Mouse (Mus musculus) embryonic fibroblast, embryonic 13.5 days (primary cell): Measurements from ENCODE around the gene Pomt1. TPM values are rescaled to one million over a fixed set of nuclear protein-coding genes. Genes with fewer than 3 reads are reported as not detected.
A peak's percentile ranks its signal among the peaks of the same experiment; 100 is the strongest.

Experiments
- H3K27ac ChIP-seq: 2 replicates; pipeline ENCODE4 v1.5.1; 2012; ENCODE audit warnings: low read length, control low read depth, inconsistent platforms; ENCODE audit not compliant: insufficient read depth
- H3K4me1 ChIP-seq: 2 replicates; pipeline ENCODE4 v1.6.1; 2011; ENCODE audit warnings: low read length; ENCODE audit not compliant: control insufficient read depth, insufficient read depth
- H3K4me3 ChIP-seq: 2 replicates; pipeline ENCODE4 v1.5.1; 2011; ENCODE audit warnings: mild to moderate bottlenecking, control low read depth, low read length; ENCODE audit not compliant: insufficient read depth
- CTCF ChIP-seq: IDR thresholded peaks from 2 replicates; pipeline ENCODE4 v1.5.1; 2011; ENCODE audit warnings: mild to moderate bottlenecking, control low read depth, low read length, moderate library complexity, borderline replicate concordance; ENCODE audit not compliant: insufficient read depth
- POLR2A ChIP-seq: IDR thresholded peaks from 2 replicates; pipeline ENCODE4 v1.6.1; 2011; ENCODE audit warnings: low read depth, mild to moderate bottlenecking, control low read depth, low read length, moderate library complexity
- polyA plus RNA-seq: library from polyadenylated mRNA; stranded (reverse); fragments of >200 nt; gene quantifications from 2 replicates; pipeline ENCODE4 v1.2.4, GENCODE M21; 2011; ENCODE audit warnings: low read depth; ENCODE audit not compliant: missing spikeins, insufficient read length

Gene Pomt1
- polyA plus RNA-seq, 1 experiment, result 22.8 TPM

DNA sequence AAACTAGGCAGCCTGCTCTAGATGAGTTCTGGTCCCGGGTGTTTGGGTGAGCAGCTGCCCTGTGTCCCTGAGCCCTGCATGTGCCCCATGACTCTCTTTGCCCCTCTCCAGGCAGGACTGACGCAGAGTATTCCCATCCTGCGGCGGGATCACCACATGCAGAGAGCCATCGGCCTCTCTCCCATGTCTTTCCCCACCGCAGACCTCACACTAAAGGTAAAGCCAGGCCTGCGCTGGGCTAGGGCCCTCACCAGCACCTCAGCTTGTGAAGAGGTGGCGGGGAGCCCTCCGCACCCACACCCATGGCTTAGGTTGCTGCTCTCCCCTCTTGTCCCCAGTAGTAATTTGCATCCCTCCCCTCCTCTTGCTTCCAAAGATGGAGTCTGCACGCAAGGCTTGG is 15.4 kb upstream of the Pomt1 start:
- Histone ChIP-seq H3K4me3 (no peak overlapping the region), H3K4me1 (peaks cover 5% of the 10 kb centered on the region), H3K27ac (no peak overlapping the region)
- TF ChIP-seq POLR2A (no peak), CTCF (no peak)

DNA sequence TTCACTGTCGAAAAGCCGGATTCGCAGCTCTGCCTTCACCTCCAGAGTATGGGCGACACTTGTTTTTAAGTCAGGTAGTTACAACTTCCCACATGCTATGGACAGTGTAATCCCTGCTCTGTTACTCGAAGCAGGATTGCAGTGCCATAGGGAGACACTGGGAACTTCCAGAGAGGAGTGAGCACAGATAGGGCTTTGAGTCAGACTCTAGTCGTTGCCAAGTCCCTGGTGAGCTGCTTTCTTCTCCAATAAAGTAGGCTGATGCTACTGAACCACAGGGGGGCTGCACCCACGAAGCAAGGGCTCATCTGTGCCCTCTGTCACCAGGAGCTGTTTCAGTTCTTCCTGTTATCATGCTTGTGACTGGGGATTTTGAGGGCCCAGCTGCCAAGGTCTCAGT is 14.8 kb upstream of the Pomt1 start:
- H3K27ac ChIP-seq, result no peak overlapping the region
- no peak for TF ChIP-seq POLR2A
- no peak for TF ChIP-seq CTCF
- no peak overlapping the region for H3K4me3 ChIP-seq
- H3K4me1 ChIP-seq, result peaks cover 5% of the 10 kb centered on the region

DNA sequence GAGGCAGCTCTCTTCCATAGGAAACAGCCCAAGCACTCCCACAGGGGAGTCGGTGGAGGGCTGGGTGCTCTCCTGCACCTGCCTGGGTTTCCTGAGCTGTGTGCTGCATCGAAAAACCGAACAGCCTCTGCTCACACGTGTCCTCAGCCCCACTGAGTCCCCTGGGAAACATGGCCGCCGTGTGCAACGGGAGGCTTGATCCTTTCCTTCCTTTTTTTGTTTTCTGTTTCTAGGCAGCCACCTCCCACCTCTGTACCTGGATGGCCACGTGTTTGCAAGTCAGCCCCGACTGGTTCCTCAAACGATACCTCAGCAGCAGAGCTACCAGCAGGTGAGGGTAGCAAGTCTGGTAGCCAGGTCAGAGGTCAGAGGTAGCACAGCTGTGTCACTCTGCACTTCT is 14.3 kb upstream of the Pomt1 start:
- TF ChIP-seq POLR2A (no peak), CTCF (no peak)
- Histone ChIP-seq H3K27ac (no peak overlapping the region), H3K4me1 (peaks cover 5% of the 10 kb centered on the region), H3K4me3 (no peak overlapping the region)

DNA sequence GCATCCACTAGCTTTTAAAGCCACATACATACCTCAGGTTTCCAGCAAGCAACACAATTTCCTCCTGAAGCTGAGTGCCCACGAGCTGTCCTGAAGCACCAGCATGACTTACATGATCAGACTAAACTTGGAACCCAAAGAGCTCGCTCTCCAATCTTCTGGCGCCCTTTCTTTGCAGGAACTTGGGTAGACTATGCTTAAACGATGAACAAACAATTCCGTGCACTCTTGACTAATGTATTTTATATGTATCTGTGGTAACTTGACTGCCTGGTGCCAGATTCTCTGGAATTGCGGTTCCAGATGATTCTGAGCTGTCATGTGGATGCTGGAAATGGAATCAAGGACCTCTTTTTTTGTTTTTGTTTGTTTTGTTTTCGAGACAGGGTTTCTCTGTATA is 957 bp upstream of the Pomt1 start:
- TF ChIP-seq POLR2A (no peak), CTCF (no peak)
- Histone ChIP-seq H3K27ac (peak overlapping the region; percentile 87), H3K4me3 (peak overlapping the region; percentile 94), H3K4me1 (peaks cover 10% of the 10 kb centered on the region; the same call in 1 of the 2 replicates)

DNA sequence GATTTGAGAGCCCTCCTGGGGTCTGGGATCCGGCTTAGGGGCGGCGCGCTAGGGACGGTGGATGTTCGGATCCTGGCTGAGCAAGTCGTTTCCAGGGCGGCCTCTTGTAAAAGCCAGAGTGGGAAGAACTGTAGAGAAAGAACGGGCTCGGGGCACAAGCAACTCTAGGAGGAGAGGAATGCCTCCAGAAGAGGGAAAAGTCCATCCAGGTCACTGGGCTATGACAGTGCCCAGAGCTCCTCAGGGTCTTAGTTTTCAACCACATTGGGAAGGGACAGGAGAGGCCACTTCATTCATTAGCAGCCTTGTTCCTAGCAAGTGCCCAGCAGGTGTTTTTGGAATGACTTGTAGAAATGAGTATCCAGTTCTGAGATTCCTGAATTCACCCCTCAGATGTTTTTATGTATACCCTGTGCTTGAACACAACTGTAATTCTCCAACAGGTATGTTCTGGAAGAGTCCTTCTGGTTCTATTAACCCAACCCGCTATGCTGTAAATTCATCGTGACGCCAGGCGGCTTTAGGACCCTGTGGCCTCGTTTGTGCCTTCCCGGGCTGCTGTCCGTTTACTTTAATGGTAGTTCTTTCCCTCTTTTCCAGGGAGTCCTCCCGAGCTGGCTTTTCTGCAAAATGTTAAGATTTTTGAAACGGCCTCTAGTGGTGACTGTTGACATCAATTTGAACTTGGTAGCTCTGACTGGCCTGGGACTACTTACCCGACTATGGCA is 534 bp downstream of the Pomt1 start:
- Histone ChIP-seq H3K4me3 (peak overlapping the region; percentile 68), H3K27ac (peak overlapping the region; percentile 28), H3K4me1 (peaks cover 10% of the 10 kb centered on the region; the same call in 1 of the 2 replicates)
- TF ChIP-seq CTCF (no peak), POLR2A (0 out of 2 replicates have a peak, but pooled peaks have one; percentile 30)

DNA sequence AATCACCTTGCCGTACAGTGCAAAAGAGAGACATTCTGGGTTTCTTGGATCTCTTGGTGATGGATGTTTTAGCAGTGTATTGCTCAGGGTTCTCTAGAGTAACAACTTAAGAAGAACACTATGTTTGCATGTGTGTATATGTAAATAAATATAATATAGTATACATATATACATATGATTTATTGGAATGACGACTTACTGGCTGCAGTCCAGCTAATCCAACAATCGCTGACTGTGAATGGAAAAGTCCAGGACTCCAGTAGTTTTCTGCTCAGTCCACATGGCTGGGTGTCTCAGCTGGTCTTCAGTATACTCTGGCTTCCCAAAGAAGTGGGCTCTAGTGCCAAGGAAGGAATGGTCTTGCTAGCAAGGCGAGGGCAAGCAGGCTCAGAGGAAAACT is 1.2 kb downstream of the Pomt1 start:
- peaks cover 10% of the 10 kb centered on the region; the same call in 1 of the 2 replicates for H3K4me1 ChIP-seq
- no peak overlapping the region for H3K27ac ChIP-seq
- TF ChIP-seq CTCF (no peak), POLR2A (no peak)
- H3K4me3 ChIP-seq, result peak overlapping the region; percentile 68

DNA sequence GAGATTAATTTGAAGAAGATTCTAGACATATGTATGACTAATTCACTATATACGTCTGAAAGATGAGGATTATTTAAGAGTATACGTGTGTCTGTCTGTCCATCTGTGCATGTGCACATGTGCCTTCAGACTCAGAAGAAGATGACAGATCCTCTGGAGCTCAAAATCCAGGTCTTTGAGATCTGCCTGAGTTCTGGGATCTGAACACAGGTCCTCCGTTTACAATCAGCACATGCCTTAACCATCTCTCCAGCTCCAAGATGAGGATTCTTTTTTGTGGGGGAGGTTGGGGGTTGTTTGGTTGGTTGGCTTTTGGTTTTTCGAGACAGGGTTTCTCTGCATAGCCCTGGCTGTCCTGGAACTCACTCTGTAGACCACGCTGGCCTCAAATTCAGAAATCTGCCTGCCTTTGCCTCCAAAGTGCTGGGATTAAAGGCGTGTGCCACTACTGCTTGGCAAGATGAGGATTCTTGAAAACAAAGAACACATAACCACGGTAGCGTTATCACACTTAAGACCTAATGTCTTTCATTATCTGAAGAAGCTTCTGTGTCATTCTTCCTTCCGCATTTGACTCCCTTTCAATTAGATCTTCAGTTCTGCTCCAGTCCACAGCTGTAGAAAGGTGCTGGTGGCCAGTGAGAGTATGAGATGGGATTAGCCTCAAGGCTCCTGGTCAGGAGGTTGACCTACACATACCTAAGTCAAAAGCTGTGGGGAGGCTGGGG is 2.5 kb downstream of the Pomt1 start:
- Histone ChIP-seq H3K4me3 (no peak overlapping the region), H3K4me1 (peaks cover 10% of the 10 kb centered on the region; the same call in 1 of the 2 replicates), H3K27ac (no peak overlapping the region)
- TF ChIP-seq POLR2A, result no peak
- no peak for TF ChIP-seq CTCF

DNA sequence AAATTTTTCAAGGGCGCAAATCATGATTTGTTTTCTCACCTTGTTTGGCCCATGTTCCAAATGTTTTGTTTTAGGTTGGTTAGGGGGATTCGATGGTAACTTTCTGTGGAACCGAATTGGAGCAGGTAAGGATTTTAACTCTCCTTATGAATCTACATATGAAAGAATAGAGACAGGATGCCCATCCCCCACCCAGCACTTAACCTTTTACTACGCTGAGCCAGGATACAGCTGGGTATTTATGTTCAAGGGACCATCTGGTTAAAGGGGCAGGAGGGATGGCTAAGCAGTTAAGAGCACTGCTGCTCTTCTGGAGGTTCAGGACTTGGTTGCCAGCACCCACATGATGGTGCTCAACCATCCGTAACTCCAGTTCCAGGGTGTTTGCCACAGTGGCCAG is 4.2 kb downstream of the Pomt1 start:
- Histone ChIP-seq H3K4me3 (no peak overlapping the region), H3K4me1 (no peaks in the 10 kb centered on the region), H3K27ac (no peak overlapping the region)
- TF ChIP-seq CTCF, result no peak
- no peak for TF ChIP-seq POLR2A

DNA sequence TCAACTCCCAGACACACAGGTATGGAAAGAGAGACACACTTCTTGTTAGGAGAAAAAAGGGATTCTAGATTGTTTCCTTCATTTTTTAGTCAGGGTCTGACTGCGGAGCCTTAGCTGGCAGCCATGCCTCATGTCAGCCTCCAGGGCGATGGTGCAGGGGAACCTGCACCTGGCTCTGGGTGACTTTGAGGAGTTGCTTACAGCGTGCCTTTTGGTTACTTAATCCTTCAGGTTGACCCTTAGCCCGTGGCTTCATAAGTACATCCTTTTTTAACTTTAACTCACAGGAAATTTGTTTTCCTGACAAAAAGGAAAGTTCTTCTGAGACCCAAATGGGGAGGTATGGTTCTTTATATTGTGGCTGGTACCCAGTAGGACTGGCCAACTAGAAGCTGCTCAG is 6.6 kb downstream of the Pomt1 start:
- no peak overlapping the region for H3K4me3 ChIP-seq
- TF ChIP-seq CTCF (no peak), POLR2A (no peak)
- H3K27ac ChIP-seq, result no peak overlapping the region
- H3K4me1 ChIP-seq, result no peaks in the 10 kb centered on the region

DNA sequence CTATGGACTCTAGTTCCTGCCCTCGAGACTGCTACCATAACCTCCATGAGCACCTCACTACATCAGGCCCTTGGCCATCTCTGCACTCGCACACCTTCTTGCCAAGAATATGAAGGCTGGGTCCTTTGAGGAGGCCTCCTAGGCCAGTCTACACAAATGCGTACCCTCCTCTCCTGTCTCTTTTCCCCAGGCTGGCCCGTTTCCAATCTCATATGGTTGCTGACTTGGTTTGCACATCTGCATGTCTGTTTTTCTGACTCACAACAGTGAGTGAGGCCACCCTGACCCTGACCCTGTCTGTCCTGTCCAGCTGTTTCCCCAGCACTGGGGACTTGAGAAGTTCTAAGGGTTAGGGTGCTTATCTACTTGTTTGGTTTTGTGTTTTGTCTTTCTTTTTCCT is 10.4 kb downstream of the Pomt1 start:
- Histone ChIP-seq H3K4me3 (no peak overlapping the region), H3K4me1 (no peaks in the 10 kb centered on the region), H3K27ac (no peak overlapping the region)
- no peak for TF ChIP-seq CTCF
- no peak for TF ChIP-seq POLR2A
